Mouse (Mus musculus) heart, adult 9 months (tissue): ENCODE measurements at regions not wholly inside any gene's neighbourhood (a gene's known extent, or its start where the extent isn't known, plus 50 kb on each side); places are given as distances from the start of the nearest gene placed in this dataset.

ENCODE experiments used
- DNase-seq, 2 experiments: peaks; one replicate each; pipeline ENCODE4 v3.0.0; 2022; ENCODE audit warnings: low spot score in 2 of 2

- DNase-seq: no peak
Observed at GRCm38 (mm10) chr9:22937686-22938391, 285.0 kb upstream of the Bmper start.

- DNase-seq: no peak
Observed at GRCm38 (mm10) chr9:22944992-22945391, 277.9 kb upstream of the Bmper start.

- peak; percentile 74 to 81 for DNase-seq
Observed at GRCm38 (mm10) chr9:22945426-22945955, 277.4 kb upstream of the Bmper start.

DNA sequence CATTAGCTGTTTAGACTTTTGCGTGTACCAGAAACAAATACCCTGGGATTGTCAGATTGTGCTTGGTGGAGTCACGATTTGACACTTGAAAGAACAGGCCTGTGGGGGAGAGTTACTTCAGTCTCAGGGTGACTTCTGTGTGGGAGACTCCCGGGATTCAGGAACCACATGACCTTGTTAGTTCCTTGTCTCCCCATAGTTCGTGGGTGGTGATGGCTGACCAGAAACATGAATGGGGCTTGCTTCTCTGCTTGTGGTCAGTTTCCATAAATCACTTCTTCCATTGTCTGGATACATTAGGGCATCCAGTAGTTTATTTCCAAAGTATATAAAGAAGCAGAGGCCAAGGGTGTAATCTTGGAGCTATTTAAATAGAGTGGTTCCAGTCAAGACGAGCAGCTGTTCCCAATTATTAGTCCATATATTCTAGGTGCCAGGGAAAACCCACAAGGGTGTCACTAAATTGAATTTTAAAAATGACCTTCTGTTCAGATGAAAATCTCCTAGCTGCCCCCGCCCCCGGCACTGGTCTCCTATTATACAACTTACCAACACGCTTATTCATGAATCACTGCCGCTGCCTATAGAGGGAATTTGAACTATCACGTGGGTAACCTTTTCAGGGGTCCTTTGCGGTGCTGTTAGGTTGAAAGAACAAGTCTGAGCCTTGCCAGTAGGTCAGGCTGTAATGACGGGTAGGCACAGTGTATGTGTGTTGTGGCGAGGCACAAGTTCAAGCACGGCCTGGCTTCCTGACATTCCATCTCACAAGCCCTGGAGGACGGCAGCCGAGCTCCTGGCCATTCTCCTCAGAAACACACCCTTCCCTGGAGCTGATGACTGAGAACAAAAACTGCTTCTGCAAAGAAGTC, 270.1 kb upstream of the Bmper start:
- peak in 1 of 2 experiments; percentile 3 for DNase-seq

- no peak for DNase-seq
Observed at GRCm38 (mm10) chr9:22962269-22962815, 260.5 kb upstream of the Bmper start.

DNA sequence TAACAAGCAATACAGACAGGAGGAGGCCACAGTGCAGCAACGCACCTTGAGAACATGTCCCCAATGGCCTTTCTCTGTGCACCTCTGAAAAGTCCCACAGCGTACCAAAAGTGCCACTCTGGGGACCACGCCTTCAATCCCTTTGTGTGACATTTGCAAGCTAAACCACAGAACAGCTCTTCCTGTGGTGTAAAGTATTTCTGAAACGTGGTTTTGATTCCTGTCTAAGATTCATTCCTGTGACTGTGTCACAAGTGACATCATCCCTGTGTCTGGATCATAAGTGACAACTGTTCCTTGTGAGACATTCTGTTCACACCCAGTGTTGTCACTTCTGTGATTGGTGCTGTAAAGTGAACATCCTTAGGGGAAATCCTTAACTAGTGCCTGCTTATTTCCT, 251.6 kb upstream of the Bmper start:
- DNase-seq: no peak

DNA sequence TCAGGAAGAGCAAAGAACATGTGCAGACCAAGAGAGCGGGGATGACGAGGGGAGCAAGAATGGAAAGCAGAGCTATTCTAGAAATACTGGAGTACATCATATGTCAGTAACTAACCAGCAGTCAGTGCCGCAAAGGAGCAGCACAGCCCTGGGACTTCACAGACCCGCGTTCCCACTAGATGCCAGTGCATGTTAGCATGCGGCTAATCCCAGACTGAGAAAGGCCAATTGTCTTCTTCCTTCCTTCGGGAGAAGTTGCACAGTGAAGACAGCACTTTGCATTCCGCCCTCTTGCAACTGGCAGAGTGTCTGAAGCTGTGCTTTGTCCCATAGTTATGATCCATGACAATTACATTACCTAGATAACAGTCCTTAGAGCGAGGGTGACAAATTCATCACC, 246.1 kb upstream of the Bmper start:
- DNase-seq: no peak

GRCm38 (mm10) chr9:22979627-22980026, 243.2 kb upstream of the Bmper start:
- no peak for DNase-seq

GRCm38 (mm10) chr9:22989508-22989907, 233.4 kb upstream of the Bmper start:
- no peak for DNase-seq

GRCm38 (mm10) chr9:22993531-22993930, 229.3 kb upstream of the Bmper start:
- no peak for DNase-seq

DNA sequence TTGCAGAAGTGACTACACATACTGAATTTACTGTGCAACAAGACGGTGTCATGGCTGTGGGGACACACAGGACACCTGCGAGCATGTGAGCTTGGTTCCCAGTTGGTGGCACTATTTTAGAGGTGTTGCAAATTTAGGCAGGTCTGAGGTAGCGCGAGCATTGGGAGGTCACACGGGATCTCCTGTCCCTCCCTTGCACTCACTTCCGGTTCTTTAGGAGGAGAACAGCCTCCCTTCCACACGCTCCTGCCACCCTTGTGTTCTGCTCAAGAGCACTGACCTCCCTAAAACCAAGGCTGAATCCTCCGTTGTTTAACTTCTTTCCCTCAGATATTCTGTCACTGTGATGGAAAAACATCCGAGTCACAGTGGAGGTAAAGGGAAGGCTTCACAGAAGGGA, 227.3 kb upstream of the Bmper start:
- DNase-seq: no peak

GRCm38 (mm10) chr9:22998306-22998705, 224.6 kb upstream of the Bmper start:
- no peak for DNase-seq

DNA sequence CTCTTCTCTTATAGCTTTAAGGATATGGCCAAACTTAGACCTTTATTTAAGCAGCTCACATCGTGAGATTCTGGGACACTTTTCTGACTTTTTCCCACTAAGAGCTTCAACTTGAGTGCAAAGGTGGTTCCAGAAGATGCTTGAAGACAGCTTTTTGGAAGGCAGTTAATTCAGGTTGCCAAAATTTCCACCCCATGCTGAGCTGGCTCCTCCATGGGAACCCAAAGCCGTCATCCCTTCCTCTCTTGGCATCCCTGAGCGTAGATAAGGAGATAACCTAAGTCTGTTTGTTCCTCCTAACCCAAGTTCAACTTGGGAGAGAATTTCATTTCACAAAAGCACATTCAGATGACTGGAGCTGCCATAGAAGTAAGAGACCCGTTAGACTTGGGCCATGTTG, 223.7 kb upstream of the Bmper start:
- DNase-seq: no peak

GRCm38 (mm10) chr9:23000200-23000599, 222.7 kb upstream of the Bmper start:
- DNase-seq: no peak

- DNase-seq: no peak
Observed at GRCm38 (mm10) chr9:23003195-23004061, 219.4 kb upstream of the Bmper start.

- no peak for DNase-seq
Observed at GRCm38 (mm10) chr9:23005005-23005404, 217.9 kb upstream of the Bmper start.

DNA sequence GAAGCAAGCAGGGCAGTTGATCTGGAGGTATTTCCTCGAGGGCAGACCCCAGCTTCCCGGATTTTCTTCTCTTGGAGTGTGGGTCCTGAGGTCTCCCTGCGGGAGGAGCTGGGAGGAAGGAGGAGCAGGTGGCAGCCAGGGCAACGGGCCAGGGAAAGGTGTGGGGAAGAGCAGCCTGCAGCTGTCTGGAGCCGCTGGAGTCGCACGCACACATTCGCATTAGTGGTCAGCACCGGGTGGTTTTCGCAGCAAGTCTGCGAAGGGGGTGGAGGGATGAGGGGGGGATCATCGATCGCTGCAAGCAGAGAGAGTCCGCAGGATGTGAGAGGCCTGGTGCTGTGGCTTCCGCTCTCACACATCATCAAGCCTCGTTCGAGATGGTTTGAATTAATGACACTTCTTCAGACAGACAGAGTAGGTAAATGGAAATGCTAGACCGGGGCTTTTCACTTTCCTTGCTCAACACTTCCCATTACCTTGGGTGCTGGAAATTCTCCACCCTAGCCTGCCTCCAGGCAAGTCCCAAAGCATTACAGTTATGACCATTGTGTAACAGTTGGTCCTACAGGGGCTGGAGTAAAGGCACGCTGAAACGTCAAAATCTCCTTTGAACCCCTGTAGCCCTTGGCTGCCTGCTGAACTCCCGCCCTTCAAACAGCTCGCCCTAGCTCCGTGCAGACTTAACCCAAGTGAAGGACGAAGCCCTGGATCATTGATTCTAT, 213.3 kb upstream of the Bmper start:
- no peak for DNase-seq

- DNase-seq: peak in 1 of 2 experiments; percentile 38
Observed at GRCm38 (mm10) chr9:23011316-23011959, 211.4 kb upstream of the Bmper start.

GRCm38 (mm10) chr9:23012130-23012529, 210.7 kb upstream of the Bmper start:
- peak; percentile 54 to 68 for DNase-seq

DNA sequence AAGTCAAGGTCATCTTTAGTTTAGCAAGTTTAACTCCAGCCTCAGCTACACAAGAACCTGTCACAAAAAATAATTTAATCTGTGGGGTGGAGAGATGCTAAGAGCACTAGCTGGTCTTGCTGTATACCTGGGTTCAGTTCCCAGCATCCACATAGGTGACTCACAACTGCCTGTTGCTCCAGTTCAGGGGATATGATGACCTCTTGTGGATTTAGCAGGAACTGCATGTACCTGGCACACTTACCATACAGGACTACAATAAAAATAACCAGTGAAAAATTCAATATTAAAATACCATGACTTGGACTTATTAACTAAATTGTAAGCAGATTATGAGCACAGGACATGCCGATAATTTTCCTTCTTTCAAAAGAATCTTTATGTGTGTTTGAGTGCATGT, 206.1 kb upstream of the Bmper start:
- no peak for DNase-seq
